Mouse (Mus musculus): ENCODE data around the gene Mbd3l2. TPM values are rescaled to one million over a fixed set of nuclear protein-coding genes. Genes with fewer than 3 reads are reported as not detected.

Gene Mbd3l2
- polyA plus RNA-seq, 1 experiment from 2014 or later = not detected

Small RNA genes lying within 50 kb of the gene (microRNA-seq; reads per million reads assigned to microRNA genes)
- gene Gm22854 = not detected

Other genes with a start within 250 kb of the Mbd3l2 start
- gene Chordc1, start 138.5 kb upstream of the Mbd3l2 start, polyA plus RNA-seq (2015; fragmentation: Nextera tagmentation; extraction: Ambion mirVana) = 98.3 and 98.8 TPM in 2 replicates
- 3.9 and 4.3 TPM in 2 replicates for gene Naalad2, start 27.7 kb upstream of the Mbd3l2 start, polyA plus RNA-seq (2015; fragmentation: Nextera tagmentation; extraction: Ambion mirVana)
- gene Ubtfl1, start 26.2 kb upstream of the Mbd3l2 start, polyA plus RNA-seq (2015; fragmentation: Nextera tagmentation; extraction: Ambion mirVana) = not detected in 2 replicates
- gene Zfp558, start 47.6 kb downstream of the Mbd3l2 start, polyA plus RNA-seq (2015; fragmentation: Nextera tagmentation; extraction: Ambion mirVana) = 3.4 and 4.7 TPM in 2 replicates
- gene Mbd3l1, start 47.7 kb downstream of the Mbd3l2 start, polyA plus RNA-seq (2015; fragmentation: Nextera tagmentation; extraction: Ambion mirVana) = not detected in 2 replicates
- 2.5 and 3.7 TPM in 2 replicates for gene Muc16, start 243.9 kb downstream of the Mbd3l2 start, polyA plus RNA-seq (2015; fragmentation: Nextera tagmentation; extraction: Ambion mirVana)

Data from stomach, embryonic 15.5 days (tissue).